Comparison of ENCODE assay signal across 8 mouse cellular contexts in the genomic region with DNA sequence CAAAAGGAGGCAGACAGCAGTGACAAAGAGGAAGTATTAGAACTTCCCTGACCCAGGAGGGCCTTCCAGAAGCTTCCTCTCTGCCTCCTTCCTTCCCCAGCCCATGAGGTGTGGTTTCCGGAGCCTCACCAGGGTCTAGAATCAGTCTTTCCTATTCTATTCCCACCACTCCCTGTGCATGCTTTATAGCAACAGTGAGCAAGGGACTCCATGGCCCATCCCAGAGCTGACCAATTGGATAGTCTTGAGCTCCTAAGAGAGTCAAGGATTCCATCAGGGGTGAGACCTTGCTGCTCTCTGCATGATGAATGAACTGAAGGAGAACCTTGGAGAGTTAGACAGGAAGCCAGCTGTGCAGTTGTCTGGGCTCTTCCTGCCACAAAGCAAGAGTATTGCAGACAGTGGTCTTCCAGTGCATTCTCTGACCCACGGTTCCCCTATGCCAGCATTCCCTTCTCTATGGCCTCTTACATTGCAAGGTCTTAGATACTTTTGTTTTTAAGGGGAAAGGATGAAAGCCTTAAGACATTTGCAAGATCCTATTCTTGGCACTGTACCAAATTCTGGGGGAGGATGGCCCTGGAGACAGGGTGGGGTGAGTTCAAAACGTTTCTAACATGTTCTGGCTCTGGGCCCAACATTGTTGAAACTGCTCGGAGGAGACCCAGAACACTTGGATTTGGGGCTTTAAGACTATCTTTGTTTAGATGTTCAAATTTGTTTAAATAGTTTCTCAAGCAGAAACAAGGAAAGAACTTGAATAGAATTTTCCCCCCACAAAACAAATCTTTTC. TPM values are rescaled to one million over a fixed set of nuclear protein-coding genes. Genes with fewer than 3 reads are reported as not detected.
A peak's percentile ranks its signal among the peaks of the same experiment; 100 is the strongest.
DNase-seq lines count a peak whose midpoint lies in the region; ATAC-seq and TF ChIP-seq lines count a peak whose summit lies in the region.

No protein-coding gene starts in this region.

- H3K27ac ChIP-seq in heart, embryonic 10.5 days = no peak overlapping the region
- peak overlapping the region; percentile 58 for H3K27ac ChIP-seq in kidney, embryonic 16.5 days (ENCODE audit: low read length)
- H3K27ac ChIP-seq in neural tube, embryonic 15.5 days (replicated peaks) = peak overlapping the region; percentile 37
- no peak overlapping the region for H3K27ac ChIP-seq in thymus, adult 2 months (ENCODE audit: control insufficient read depth, insufficient read depth, low read length)

- no peak for TF ChIP-seq CTCF in thymus, adult 2 months (IDR thresholded peaks at IDR 0.05; ENCODE audit: borderline replicate concordance, control insufficient read depth, extremely low read depth, insufficient read depth, low read length, poor library complexity)

- WGBS in heart, embryonic 10.5 days = 64% methylated on average over 4 of the region's 4 CpGs
- 57% methylated on average over 4 of the region's 4 CpGs for WGBS in kidney, embryonic 16.5 days
- WGBS in neural tube, embryonic 15.5 days = 49% methylated on average over 4 of the region's 4 CpGs
- WGBS in thymus, adult 2 months = 34% methylated on average over 4 of the region's 4 CpGs

- no peak overlapping the region for H3K4me3 ChIP-seq in heart, embryonic 10.5 days
- H3K4me3 ChIP-seq in kidney, embryonic 16.5 days (ENCODE audit: low read length) = no peak overlapping the region
- H3K4me3 ChIP-seq in neural tube, embryonic 15.5 days (replicated peaks) = no peak overlapping the region
- H3K4me3 ChIP-seq in thymus, adult 2 months (ENCODE audit: control insufficient read depth, insufficient read depth, low read length) = no peak overlapping the region

- no peaks in the 10 kb centered on the region for H3K27me3 ChIP-seq in heart, embryonic 10.5 days (ENCODE audit: insufficient read depth, poor library complexity, severe bottlenecking)
- 0 out of 2 replicates have a peak, but pooled peaks cover 3% of the 10 kb centered on the region for H3K27me3 ChIP-seq in kidney, embryonic 16.5 days (ENCODE audit: insufficient read depth, low read length)
- H3K27me3 ChIP-seq in neural tube, embryonic 15.5 days (replicated peaks) = no peaks in the 10 kb centered on the region
- H3K27me3 ChIP-seq in thymus, adult 2 months (ENCODE audit: control insufficient read depth, insufficient read depth, low read length) = no peaks in the 10 kb centered on the region

- peak; percentile 68 for ATAC-seq in kidney, embryonic 16.5 days (ENCODE audit: low FRiP score, low TSS enrichment)
- ATAC-seq in neural tube, embryonic 15.5 days (ENCODE audit: low FRiP score) = no peak

- H3K9me3 ChIP-seq in heart, embryonic 10.5 days = no peaks in the 10 kb centered on the region
- no peaks in the 10 kb centered on the region for H3K9me3 ChIP-seq in kidney, embryonic 16.5 days (ENCODE audit: low read length)
- H3K9me3 ChIP-seq in neural tube, embryonic 15.5 days (replicated peaks) = no peaks in the 10 kb centered on the region

- TF ChIP-seq POLR2A in thymus, adult 2 months (IDR thresholded peaks at IDR 0.05; ENCODE audit: control insufficient read depth, extremely low read depth, insufficient read depth, low read length, poor library complexity) = no peak

- peaks cover 25% of the 10 kb centered on the region for H3K4me1 ChIP-seq in heart, embryonic 10.5 days
- peaks cover 13% of the 10 kb centered on the region for H3K4me1 ChIP-seq in kidney, embryonic 16.5 days (ENCODE audit: insufficient read depth, low read length)
- peaks cover 11% of the 10 kb centered on the region; the same call in 1 of the 2 replicates for H3K4me1 ChIP-seq in neural tube, embryonic 15.5 days
- no peaks in the 10 kb centered on the region for H3K4me1 ChIP-seq in thymus, adult 2 months (replicated peaks; ENCODE audit: control insufficient read depth, insufficient read depth, low read length)

- DNase-seq in heart, adult 11 months = peak; percentile 98
- DNase-seq in heart, embryonic 10.5 days (ENCODE audit: low spot score) = no peak
- DNase-seq in gastrocnemius, postnatal 14 days = peak; percentile 53
- no peak for DNase-seq in thymus, adult 2 months
- no peak for DNase-seq in c-Kit-positive CD71-positive TER-119-positive erythroid progenitor cells, embryonic 14.5 days (ENCODE audit: low spot score)
- no peak for DNase-seq in right cerebral cortex, postnatal 10 days (ENCODE audit: low spot score in 2 of 2)

- no peaks in the 10 kb centered on the region for H3K36me3 ChIP-seq in heart, embryonic 10.5 days
- no peaks in the 10 kb centered on the region for H3K36me3 ChIP-seq in kidney, embryonic 16.5 days (ENCODE audit: insufficient read depth, low read length)
- H3K36me3 ChIP-seq in neural tube, embryonic 15.5 days = no peaks in the 10 kb centered on the region
- H3K36me3 ChIP-seq in thymus, adult 2 months (ENCODE audit: control insufficient read depth, insufficient read depth, low read length) = no peaks in the 10 kb centered on the region

- H3K9ac ChIP-seq in kidney, embryonic 16.5 days (replicated peaks; ENCODE audit: low read length) = no peak overlapping the region
- no peak overlapping the region for H3K9ac ChIP-seq in neural tube, embryonic 15.5 days (replicated peaks)

- intact Hi-C loops in gastrocnemius, postnatal 14 days (cut with DNase I; ENCODE audit: low total_unique reads) = no loop called here

- H3K4me2 ChIP-seq in kidney, embryonic 16.5 days (replicated peaks; ENCODE audit: low read depth, low read length) = no peak overlapping the region
- H3K4me2 ChIP-seq in neural tube, embryonic 15.5 days = no peak overlapping the region

RNA-seq across cellular contexts. Expression of gene Nid2, which starts 17.4 kb away (rescaled TPM):
- 169 and 250 TPM in 2 replicates for polyA plus RNA-seq in heart, embryonic 10.5 days (2016; fragmentation: Nextera tagmentation; extraction: Ambion mirVana)
- 10 to 100 TPM; 46.5 to 62.5 TPM for total RNA-seq in gastrocnemius, postnatal 14 days (2021)
- polyA plus RNA-seq in kidney, embryonic 16.5 days (2015; fragmentation: Nextera tagmentation; extraction: Ambion mirVana) = 147 and 148 TPM in 2 replicates
- 37.9 and 47.4 TPM in 2 replicates for polyA plus RNA-seq in neural tube, embryonic 15.5 days (2015; fragmentation: Nextera tagmentation; extraction: Ambion mirVana)
- polyA plus RNA-seq in thymus, adult 2 months (2012; rRNA removed) = 4.2 and 4.7 TPM in 2 replicates

Comparison
In these comparisons a context has a peak if more than half of its experiments do, and no peak if none do; other contexts are left out.
1. DNase-seq: peak in heart, adult 11 months (single experiment) and gastrocnemius, postnatal 14 days (single experiment); none in heart, embryonic 10.5 days (single experiment), thymus, adult 2 months (single experiment), c-Kit-positive CD71-positive TER-119-positive erythroid progenitor cells, embryonic 14.5 days (single experiment) and right cerebral cortex, postnatal 10 days (0 of 2).
2. H3K27ac ChIP-seq: peak in kidney, embryonic 16.5 days (single experiment) and neural tube, embryonic 15.5 days (single experiment); none in heart, embryonic 10.5 days (single experiment) and thymus, adult 2 months (single experiment).